ENCODE assay signal across 8 mouse cellular contexts in the genomic region with DNA sequence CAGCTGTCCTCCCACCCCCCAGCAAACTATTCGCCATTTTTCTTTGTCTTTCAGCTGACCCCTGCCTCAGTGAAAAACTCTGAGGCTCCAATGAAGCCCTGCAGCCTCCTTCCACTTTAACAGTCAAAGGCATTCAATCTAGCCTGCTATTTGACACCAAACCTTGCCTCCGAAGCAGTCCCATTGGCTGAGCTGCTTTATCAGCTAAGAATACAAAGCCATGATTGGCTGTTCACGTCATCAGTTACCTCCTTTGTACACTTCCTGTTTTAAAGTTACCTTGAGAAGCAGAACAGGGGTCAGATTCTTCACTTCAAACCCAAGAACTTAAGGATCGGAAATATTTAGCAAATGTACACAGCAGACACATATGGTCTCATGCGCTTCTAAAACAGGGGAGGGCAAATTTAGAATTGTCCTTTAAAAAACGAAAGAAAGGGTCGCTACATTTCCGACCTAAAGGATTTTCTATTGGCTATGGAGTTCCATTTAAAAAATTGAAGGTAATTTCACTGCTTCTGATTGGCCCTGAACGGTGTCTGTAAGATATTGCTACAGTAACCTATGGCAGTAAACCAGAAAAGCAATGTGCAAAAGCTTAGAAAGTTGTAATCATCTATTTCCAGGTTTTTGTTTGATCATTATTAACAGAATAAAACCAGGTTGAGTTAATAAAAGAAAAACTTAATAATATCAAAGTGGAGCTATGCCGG. TPM values are rescaled to one million over a fixed set of nuclear protein-coding genes. Genes with fewer than 3 reads are reported as not detected.
DNase-seq lines count a peak whose midpoint lies in the region; ATAC-seq lines count a peak whose summit lies in the region.

No protein-coding gene starts in this region.

- peak overlapping the region; percentile 65 for H3K4me3 ChIP-seq in embryonic facial prominence, embryonic 10.5 days
- H3K4me3 ChIP-seq in intestine, embryonic 16.5 days (ENCODE audit: low read length): peak overlapping the region; percentile 54

- no peaks in the 10 kb centered on the region for H3K27me3 ChIP-seq in embryonic facial prominence, embryonic 10.5 days (replicated peaks; ENCODE audit: low read depth, poor library complexity, severe bottlenecking)
- H3K27me3 ChIP-seq in intestine, embryonic 16.5 days (replicated peaks; ENCODE audit: control insufficient read depth, insufficient read depth, low read length): no peaks in the 10 kb centered on the region

- peak; percentile 97 for ATAC-seq in intestine, embryonic 16.5 days

- 10% methylated on average over 10 of the region's 10 CpGs for WGBS in embryonic facial prominence, embryonic 10.5 days
- WGBS in intestine, embryonic 16.5 days: 6% methylated on average over 10 of the region's 10 CpGs

- H3K9me3 ChIP-seq in embryonic facial prominence, embryonic 10.5 days: no peaks in the 10 kb centered on the region
- no peaks in the 10 kb centered on the region for H3K9me3 ChIP-seq in intestine, embryonic 16.5 days (ENCODE audit: control insufficient read depth, low read length)

- peak overlapping the region; percentile 74 for H3K9ac ChIP-seq in intestine, embryonic 16.5 days (ENCODE audit: low read depth, low read length)

- peak overlapping the region; percentile 92 for H3K27ac ChIP-seq in embryonic facial prominence, embryonic 10.5 days (replicated peaks)
- peak overlapping the region; percentile 77 for H3K27ac ChIP-seq in intestine, embryonic 16.5 days (ENCODE audit: low read length)

- peak; percentile 83 for DNase-seq in adrenal gland, adult 8-10 months
- peak; percentile 83 for DNase-seq in embryonic facial prominence, embryonic 10.5 days (ENCODE audit: low spot score)
- peak; percentile 92 for DNase-seq in gonadal fat pad, adult 2 months (ENCODE audit: low read depth)
- DNase-seq in left cerebral cortex, postnatal 25 days (ENCODE audit: low spot score in 2 of 2): peak; percentile 85 to 97
- peak; percentile 93 for DNase-seq in mesoderm, embryonic 11.5 days (ENCODE audit: low read depth, low spot score)
- DNase-seq in right cerebral cortex, postnatal 25 days: peak; percentile 72
- DNase-seq in urinary bladder, postnatal 36 days (ENCODE audit: low spot score in 2 of 2): peak; percentile 57 to 70

- H3K36me3 ChIP-seq in embryonic facial prominence, embryonic 10.5 days (replicated peaks): peaks cover 7% of the 10 kb centered on the region
- no peaks in the 10 kb centered on the region for H3K36me3 ChIP-seq in intestine, embryonic 16.5 days (ENCODE audit: control insufficient read depth, insufficient read depth, low read length)

- H3K4me1 ChIP-seq in embryonic facial prominence, embryonic 10.5 days: peaks cover 53% of the 10 kb centered on the region
- peaks cover 22% of the 10 kb centered on the region for H3K4me1 ChIP-seq in intestine, embryonic 16.5 days (ENCODE audit: control insufficient read depth, insufficient read depth, low read length)

- intact Hi-C loops in left cerebral cortex, postnatal 25 days (cut with DNase I): no loop called here

- peak overlapping the region; percentile 65 for H3K4me2 ChIP-seq in intestine, embryonic 16.5 days (ENCODE audit: low read depth, low read length)

RNA-seq across cellular contexts. Expression of a gene that starts 15.6 kb away (rescaled TPM):
- 10 to 100 TPM; 53.7 to 65.7 (median 59.4) TPM for total RNA-seq in adrenal gland, adult 8-10 months (2022)
- polyA plus RNA-seq in embryonic facial prominence, embryonic 10.5 days (2016; fragmentation: Nextera tagmentation; extraction: Ambion mirVana): 126 and 128 TPM in 2 replicates
- 120 and 148 TPM in 2 replicates for polyA plus RNA-seq in gonadal fat pad, adult 2 months (2012; rRNA removed)
- polyA plus RNA-seq in intestine, embryonic 16.5 days (2015; fragmentation: Nextera tagmentation; extraction: Ambion mirVana): 82.0 and 85.8 TPM in 2 replicates
- total RNA-seq in left cerebral cortex, postnatal 25 days (2021): 10 to 100 TPM; 44.0 to 47.9 TPM

RNA-seq across cellular contexts. Expression of a gene that starts 38.8 kb away (rescaled TPM):
- total RNA-seq in adrenal gland, adult 8-10 months (2022): 10 to 100 TPM; 10.5 to 20.5 (median 15.0) TPM
- polyA plus RNA-seq in embryonic facial prominence, embryonic 10.5 days (2016; fragmentation: Nextera tagmentation; extraction: Ambion mirVana): 1.8 and 2.4 TPM in 2 replicates
- 0.11 and 0.19 TPM in 2 replicates for polyA plus RNA-seq in gonadal fat pad, adult 2 months (2012; rRNA removed)
- polyA plus RNA-seq in intestine, embryonic 16.5 days (2015; fragmentation: Nextera tagmentation; extraction: Ambion mirVana): 0.82 and 0.88 TPM in 2 replicates
- 100 to 1,000 TPM in 1 of 2 experiments, 10 to 100 TPM in 1; 94.9 to 115 TPM for total RNA-seq in left cerebral cortex, postnatal 25 days (2021)

Comparison
In these comparisons a context has a peak if more than half of its experiments do, and no peak if none do; other contexts are left out.
1. Peak in every context shown above with its lines: DNase-seq, ATAC-seq, H3K4me3 ChIP-seq and H3K27ac ChIP-seq.